28 mouse cellular contexts compared by ENCODE assay signal in the genomic region with DNA sequence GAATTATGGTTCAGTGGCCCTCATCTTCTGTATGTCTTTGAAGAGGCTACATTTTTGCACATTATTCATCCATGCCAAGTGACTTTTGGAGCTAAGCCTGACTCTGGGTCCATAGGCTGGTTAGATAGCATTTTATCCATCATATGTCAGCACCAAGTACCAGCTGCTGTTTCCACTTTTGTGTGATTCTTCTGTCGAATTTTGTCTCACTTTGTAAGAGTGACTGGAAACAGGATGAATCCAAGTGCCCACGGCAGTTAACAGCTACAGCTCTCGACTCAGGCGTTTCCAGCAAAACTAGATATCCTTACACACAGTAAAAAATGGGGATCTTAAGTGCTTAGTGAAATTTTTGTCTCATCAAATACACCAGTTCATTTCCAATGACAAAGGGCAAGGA.
A peak's percentile ranks its signal among the peaks of the same experiment; 100 is the strongest.
DNase-seq lines count a peak whose midpoint lies in the region; ATAC-seq and TF ChIP-seq lines count a peak whose summit lies in the region.
"Had no signal": no experiment of that assay in that cellular context is flagged by ENCODE, and none has a peak within 500 bp of the region (broad histone marks: within the 10 kb centered on the region; RNA-seq: fewer than 3 reads in every experiment).

No protein-coding gene starts in this region.

- peak overlapping the region; percentile 44 for H3K27ac ChIP-seq in forebrain, embryonic 15.5 days (replicated peaks)
- H3K27ac ChIP-seq in forebrain, embryonic 13.5 days, result no peak overlapping the region
- no peak overlapping the region for H3K27ac ChIP-seq in forebrain, postnatal 0 days (ENCODE audit: low read depth, low read length)
- no peak overlapping the region for H3K27ac ChIP-seq in forebrain, embryonic 11.5 days (ENCODE audit: low read depth, low read length)
- H3K27ac ChIP-seq in testis, adult 2 months (ENCODE audit: control insufficient read depth, insufficient read depth, low read depth, low read length), result no peak overlapping the region
- H3K27ac ChIP-seq: embryonic facial prominence, embryonic 13.5 days; embryonic facial prominence, embryonic 15.5 days; forebrain, embryonic 10.5 days had no signal

- H3K4me3 ChIP-seq in forebrain, embryonic 15.5 days, result no peak overlapping the region
- no peak overlapping the region for H3K4me3 ChIP-seq in forebrain, embryonic 13.5 days
- no peak overlapping the region for H3K4me3 ChIP-seq in forebrain, postnatal 0 days (ENCODE audit: low read depth, low read length)
- no peak overlapping the region for H3K4me3 ChIP-seq in forebrain, embryonic 11.5 days (ENCODE audit: low read depth, low read length)
- H3K4me3 ChIP-seq in testis, adult 2 months (ENCODE audit: control insufficient read depth, low read depth, low read length), result peak overlapping the region; percentile 60; the same call in 1 of the 2 replicates
- H3K4me3 ChIP-seq: embryonic facial prominence, embryonic 13.5 days; embryonic facial prominence, embryonic 15.5 days; erythroblast, embryonic 14.5 days; forebrain, embryonic 10.5 days had no signal

- DNase-seq in forebrain, postnatal 0 days, result peak; percentile 27
- no peak for DNase-seq in forebrain, embryonic 11.5 days (ENCODE audit: low spot score)
- DNase-seq in frontal cortex, adult 2 months (ENCODE audit: extremely low spot score in 1 of 2, low spot score in 1 of 2), result peak; percentile 20 to 57
- no peak for DNase-seq in frontal cortex, postnatal 25 days (ENCODE audit: low spot score in 2 of 2)
- no peak for DNase-seq in testis, postnatal 14 days (ENCODE audit: low spot score)
- DNase-seq: adrenal gland, adult 8-10 months; adrenal gland, postnatal 14 days; adrenal gland, postnatal 36 days; B cell, adult 2 months; cerebellum, adult 11 months; cerebellum, adult 18-20 months; cerebellum, adult 8-10 months; cerebellum, adult 9-11 months; cerebellum, postnatal 14 days; cerebellum, postnatal 36 days; embryo, embryonic 11 days had no signal

- WGBS in forebrain, embryonic 15.5 days, result 60% methylated on average over 4 of the region's 4 CpGs
- 79% methylated on average over 4 of the region's 4 CpGs for WGBS in forebrain, embryonic 13.5 days
- 58% methylated on average over 4 of the region's 4 CpGs for WGBS in forebrain, postnatal 0 days
- 89% methylated on average over 4 of the region's 4 CpGs for WGBS in forebrain, embryonic 11.5 days

- ATAC-seq in forebrain, embryonic 15.5 days (replicated peaks), result no peak
- no peak for ATAC-seq in forebrain, embryonic 13.5 days
- ATAC-seq in forebrain, postnatal 0 days, result peak; percentile 5; the same call in 1 of the 2 replicates
- no peak for ATAC-seq in forebrain, embryonic 11.5 days (replicated peaks; ENCODE audit: low FRiP score)
- ATAC-seq: activated CD4-positive, CD25-positive, alpha-beta regulatory T cell, adult 4 months; CD4-positive, CD25-positive, alpha-beta regulatory T cell, adult 4 months; Patski had no signal

- no peak for TF ChIP-seq CTCF in forebrain, postnatal 0 days (IDR thresholded peaks at IDR 0.05; ENCODE audit: low read depth)
- TF ChIP-seq CTCF in testis, adult 2 months (IDR thresholded peaks at IDR 0.05; ENCODE audit: control insufficient read depth, insufficient read depth, insufficient replicate concordance, low read depth, low read length), result no peak

- no peaks in the 10 kb centered on the region for H3K27me3 ChIP-seq in forebrain, embryonic 15.5 days
- no peaks in the 10 kb centered on the region for H3K27me3 ChIP-seq in forebrain, embryonic 13.5 days
- H3K27me3 ChIP-seq in forebrain, postnatal 0 days (ENCODE audit: insufficient read depth, low read length), result no peaks in the 10 kb centered on the region
- no peaks in the 10 kb centered on the region for H3K27me3 ChIP-seq in forebrain, embryonic 11.5 days (ENCODE audit: control insufficient read depth, insufficient read depth, low read length)
- no peaks in the 10 kb centered on the region for H3K27me3 ChIP-seq in testis, adult 2 months (ENCODE audit: control insufficient read depth, insufficient read depth, low read length)
- H3K27me3 ChIP-seq: CH12.LX; embryonic facial prominence, embryonic 13.5 days; Patski had no signal

- no peaks in the 10 kb centered on the region for H3K9me3 ChIP-seq in forebrain, embryonic 15.5 days
- no peaks in the 10 kb centered on the region for H3K9me3 ChIP-seq in forebrain, embryonic 13.5 days (replicated peaks)
- H3K9me3 ChIP-seq in forebrain, postnatal 0 days (ENCODE audit: low read length), result no peaks in the 10 kb centered on the region
- H3K9me3 ChIP-seq in forebrain, embryonic 11.5 days (ENCODE audit: control insufficient read depth, low read length), result no peaks in the 10 kb centered on the region
- H3K9me3 ChIP-seq: embryonic facial prominence, embryonic 13.5 days; embryonic facial prominence, embryonic 15.5 days; forebrain, embryonic 10.5 days; G1E had no signal

- no peak overlapping the region for H3K4me2 ChIP-seq in forebrain, embryonic 15.5 days (replicated peaks)
- H3K4me2 ChIP-seq in forebrain, embryonic 13.5 days, result no peak overlapping the region
- H3K4me2 ChIP-seq in forebrain, postnatal 0 days (ENCODE audit: low read depth), result no peak overlapping the region
- H3K4me2 ChIP-seq in forebrain, embryonic 11.5 days (ENCODE audit: low read depth, low read length, severe bottlenecking), result no peak overlapping the region
- H3K4me2 ChIP-seq: embryonic facial prominence, embryonic 13.5 days; embryonic facial prominence, embryonic 15.5 days had no signal

- peaks cover 50% of the 10 kb centered on the region for H3K4me1 ChIP-seq in forebrain, embryonic 15.5 days
- H3K4me1 ChIP-seq in forebrain, embryonic 13.5 days, result peaks cover 66% of the 10 kb centered on the region
- no peaks in the 10 kb centered on the region for H3K4me1 ChIP-seq in forebrain, postnatal 0 days (ENCODE audit: insufficient read depth)
- H3K4me1 ChIP-seq in forebrain, embryonic 11.5 days (replicated peaks; ENCODE audit: control insufficient read depth, insufficient read depth, low read length), result peaks cover 9% of the 10 kb centered on the region
- H3K4me1 ChIP-seq in testis, adult 2 months (ENCODE audit: control insufficient read depth, insufficient read depth, low read length), result no peaks in the 10 kb centered on the region

- H3K9ac ChIP-seq in forebrain, embryonic 15.5 days (replicated peaks), result no peak overlapping the region
- no peak overlapping the region for H3K9ac ChIP-seq in forebrain, embryonic 13.5 days
- no peak overlapping the region for H3K9ac ChIP-seq in forebrain, postnatal 0 days
- no peak overlapping the region for H3K9ac ChIP-seq in forebrain, embryonic 11.5 days (ENCODE audit: low read length)
- H3K9ac ChIP-seq: embryonic facial prominence, embryonic 13.5 days; embryonic facial prominence, embryonic 15.5 days had no signal

- H3K36me3 ChIP-seq in forebrain, embryonic 15.5 days, result no peaks in the 10 kb centered on the region
- no peaks in the 10 kb centered on the region for H3K36me3 ChIP-seq in forebrain, embryonic 13.5 days (ENCODE audit: poor library complexity, severe bottlenecking)
- H3K36me3 ChIP-seq in forebrain, postnatal 0 days (ENCODE audit: insufficient read depth), result no peaks in the 10 kb centered on the region; the same call in 1 of the 2 replicates
- H3K36me3 ChIP-seq in forebrain, embryonic 11.5 days (ENCODE audit: control insufficient read depth, insufficient read depth, low read length), result no peaks in the 10 kb centered on the region
- no peaks in the 10 kb centered on the region for H3K36me3 ChIP-seq in testis, adult 2 months (ENCODE audit: control insufficient read depth, insufficient read depth, low read length)
- H3K36me3 ChIP-seq: embryonic facial prominence, embryonic 13.5 days; embryonic facial prominence, embryonic 15.5 days; forebrain, embryonic 10.5 days had no signal

- TF ChIP-seq POLR2A in testis, adult 2 months (IDR thresholded peaks at IDR 0.05; ENCODE audit: control insufficient read depth, low read depth, low read length), result no peak

Comparison
In these comparisons a context has a peak if more than half of its experiments do, and no peak if none do; other contexts are left out.
1. DNase-seq: peak in forebrain, postnatal 0 days (single experiment) and frontal cortex, adult 2 months (2 of 2); none in forebrain, embryonic 11.5 days (single experiment), frontal cortex, postnatal 25 days (0 of 2) and testis, postnatal 14 days (single experiment).